Mouse (Mus musculus) frontal cortex, postnatal 10 days (tissue): ENCODE measurements around the gene Rnf10.
A peak's percentile ranks its signal among the peaks of the same experiment; 100 is the strongest.
"Not testable (repeated sequence)": the region's sequence is repeated elsewhere in the genome, so short reads cannot be mapped to it uniquely, and the experiment has no call there.

Experiments used
- DNase-seq, 2 experiments: peaks; one replicate each; pipeline ENCODE4 v3.0.0; 2022; ENCODE audit warnings: low spot score in 2 of 2, mixed read lengths in 1 of 2

The Rnf10 gene

DNA sequence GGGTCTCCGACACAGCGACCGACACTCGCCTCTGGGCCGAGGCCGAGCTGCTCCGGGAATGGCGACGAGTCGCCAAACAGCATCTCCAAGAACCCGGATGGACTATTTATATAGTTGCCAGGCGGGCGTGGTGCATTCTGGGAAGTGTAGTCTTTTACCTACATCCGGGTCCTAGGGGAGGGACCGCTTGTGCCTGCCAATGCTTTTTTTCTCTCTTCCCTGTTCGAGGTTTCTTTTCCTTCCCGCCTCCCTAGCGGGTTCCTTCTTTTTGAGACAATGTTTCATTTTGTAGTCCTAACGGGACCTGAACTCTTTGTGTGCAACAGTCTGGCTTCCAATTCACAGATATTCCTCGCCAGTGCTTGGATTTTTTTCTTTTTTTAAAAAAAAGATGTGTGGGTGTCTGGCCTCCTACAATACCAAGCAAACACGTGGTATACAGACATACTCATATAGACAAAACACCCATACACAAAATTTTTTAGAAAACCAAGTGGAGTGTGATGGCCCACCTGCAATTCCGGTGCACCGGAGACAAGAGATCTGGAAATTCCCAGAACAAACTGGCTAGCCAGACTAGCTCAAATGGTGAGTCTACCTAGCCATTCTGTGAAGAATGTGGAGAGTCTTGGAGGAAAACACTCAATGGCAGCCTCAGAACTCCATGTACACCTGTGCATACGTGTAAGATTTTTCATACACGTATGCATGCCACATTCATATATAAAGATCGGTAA is at the start of gene Rnf10:
TSS of gene Rnf10 (minus strand) at position 87 of the 737 bp plus-strand sequence.
- peak; percentile 96 to 97 for DNase-seq

DNA sequence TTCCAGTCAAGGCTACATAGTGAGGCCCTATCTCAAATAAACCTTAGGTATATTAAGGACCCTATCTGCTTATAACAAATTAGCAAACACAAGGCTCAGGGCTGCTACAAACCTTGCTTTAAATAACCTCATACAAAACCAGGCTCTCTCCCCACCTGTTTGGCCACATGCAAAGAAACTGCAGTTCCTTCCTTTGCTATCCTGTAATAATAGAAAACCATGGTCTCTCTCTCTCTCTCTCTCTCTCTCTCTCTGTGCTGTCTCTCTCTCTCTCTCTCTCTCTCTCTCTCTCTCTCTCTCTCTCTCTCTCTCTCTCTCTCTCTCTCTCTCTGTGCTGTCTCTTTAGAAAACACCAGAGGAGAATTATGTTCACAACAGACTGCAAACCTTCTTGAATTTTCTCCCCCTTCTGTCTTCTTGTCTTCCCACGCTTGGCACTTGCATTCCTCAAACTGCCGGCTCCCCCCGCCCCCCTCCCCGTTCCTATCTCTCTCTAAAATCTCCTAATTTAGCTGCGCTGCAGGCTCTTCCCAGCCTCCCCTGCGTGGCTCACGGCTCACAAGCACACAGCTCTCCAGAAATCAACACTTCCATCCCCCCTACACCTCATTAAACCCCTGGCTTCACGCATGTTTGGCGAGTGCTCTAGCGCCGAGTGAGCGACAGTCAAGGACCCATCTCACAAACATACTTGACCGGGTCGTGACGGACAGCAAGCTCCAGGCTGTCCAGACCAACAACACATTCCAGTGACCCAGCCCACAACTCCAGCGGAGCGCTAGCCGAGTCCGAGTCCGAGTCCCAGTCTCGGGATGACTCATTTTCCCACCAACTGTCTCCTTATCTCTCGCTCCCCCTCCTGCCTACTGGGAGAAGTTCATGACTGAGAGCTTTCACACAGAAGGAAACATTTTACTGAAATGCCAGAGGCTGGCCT is 46.6 kb upstream of the Rnf10 start:
- DNase-seq, result peak; percentile 63 to 75

DNA sequence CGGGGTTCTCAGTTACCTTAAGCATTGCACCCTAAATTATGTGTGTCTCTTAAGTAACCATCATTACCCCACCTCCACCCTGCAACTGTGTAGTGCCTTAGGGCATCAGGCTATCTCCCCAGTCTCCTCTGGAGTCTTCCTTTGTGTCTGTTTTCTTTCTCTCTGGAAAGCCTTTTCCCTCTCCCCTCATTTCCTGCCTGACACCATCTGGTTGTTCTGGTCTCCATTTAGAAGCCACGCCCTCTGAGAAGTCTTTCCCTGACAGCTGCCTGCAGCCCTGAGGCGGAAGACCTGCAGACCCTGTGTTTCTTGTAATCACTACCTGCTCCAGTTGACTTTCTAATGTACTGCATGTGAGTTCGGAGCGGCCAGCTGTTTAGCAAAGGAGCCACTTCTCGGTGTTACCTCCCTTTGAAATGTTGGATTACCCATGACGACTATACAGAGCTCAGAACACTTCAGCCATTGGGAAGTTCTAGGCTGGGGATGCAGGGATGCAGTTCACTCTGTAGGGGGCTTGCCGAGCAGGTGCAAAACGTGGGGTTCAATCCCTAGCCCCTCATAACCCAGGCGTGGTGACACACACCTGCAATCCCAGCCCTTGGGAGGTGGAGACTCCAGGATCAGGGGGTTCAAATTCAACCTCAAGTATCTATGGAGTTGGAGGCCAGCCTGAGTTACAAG is 45.1 kb upstream of the Rnf10 start:
- no peak for DNase-seq

DNA sequence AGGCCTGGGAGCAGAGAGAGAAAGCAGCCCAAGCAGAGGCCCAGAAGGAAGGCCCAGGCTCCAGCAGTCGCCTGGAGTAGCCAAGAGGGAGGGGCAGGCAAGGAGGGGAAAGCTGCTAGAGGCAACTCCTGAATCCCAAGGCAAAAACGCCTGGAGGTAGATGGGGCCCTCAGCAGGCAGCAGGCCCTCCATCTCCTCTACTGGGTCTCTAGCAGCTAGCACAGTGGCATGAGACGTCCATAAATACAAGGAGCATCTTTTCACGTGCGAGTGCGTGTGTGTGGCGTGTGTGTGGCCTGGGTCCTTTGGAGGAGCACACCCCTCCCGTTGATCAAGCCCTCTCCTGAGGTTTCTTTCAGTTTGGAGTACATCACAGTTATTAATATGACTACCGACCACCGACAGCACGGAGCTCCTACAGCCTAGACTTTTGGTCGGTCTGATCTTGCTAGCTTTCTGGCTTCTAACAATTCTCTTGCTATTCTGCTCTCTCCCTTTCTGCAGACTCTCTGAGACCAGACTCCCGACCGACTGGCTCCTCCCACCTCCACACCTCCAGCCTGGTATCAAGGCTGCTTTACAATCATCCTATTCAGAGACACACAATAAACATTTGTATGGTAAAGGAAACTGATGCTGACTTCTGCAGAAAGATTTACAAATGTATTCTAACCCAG is 44.4 kb upstream of the Rnf10 start:
- DNase-seq, result no peak

DNA sequence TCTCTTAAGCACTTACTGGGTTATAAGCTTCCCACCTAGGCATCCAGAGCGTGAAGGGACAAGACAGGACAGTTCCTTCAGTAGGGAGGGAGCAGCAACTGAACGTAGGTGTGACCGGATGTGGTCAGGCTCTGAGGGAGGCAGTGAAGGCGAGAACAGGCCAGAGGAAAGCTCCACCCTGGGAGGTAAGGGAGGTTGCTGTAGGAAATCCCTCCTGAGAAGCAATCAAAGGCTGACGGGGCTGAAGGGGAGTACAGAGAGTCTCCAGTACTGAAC is 40.9 kb upstream of the Rnf10 start:
- DNase-seq, result no peak

DNA sequence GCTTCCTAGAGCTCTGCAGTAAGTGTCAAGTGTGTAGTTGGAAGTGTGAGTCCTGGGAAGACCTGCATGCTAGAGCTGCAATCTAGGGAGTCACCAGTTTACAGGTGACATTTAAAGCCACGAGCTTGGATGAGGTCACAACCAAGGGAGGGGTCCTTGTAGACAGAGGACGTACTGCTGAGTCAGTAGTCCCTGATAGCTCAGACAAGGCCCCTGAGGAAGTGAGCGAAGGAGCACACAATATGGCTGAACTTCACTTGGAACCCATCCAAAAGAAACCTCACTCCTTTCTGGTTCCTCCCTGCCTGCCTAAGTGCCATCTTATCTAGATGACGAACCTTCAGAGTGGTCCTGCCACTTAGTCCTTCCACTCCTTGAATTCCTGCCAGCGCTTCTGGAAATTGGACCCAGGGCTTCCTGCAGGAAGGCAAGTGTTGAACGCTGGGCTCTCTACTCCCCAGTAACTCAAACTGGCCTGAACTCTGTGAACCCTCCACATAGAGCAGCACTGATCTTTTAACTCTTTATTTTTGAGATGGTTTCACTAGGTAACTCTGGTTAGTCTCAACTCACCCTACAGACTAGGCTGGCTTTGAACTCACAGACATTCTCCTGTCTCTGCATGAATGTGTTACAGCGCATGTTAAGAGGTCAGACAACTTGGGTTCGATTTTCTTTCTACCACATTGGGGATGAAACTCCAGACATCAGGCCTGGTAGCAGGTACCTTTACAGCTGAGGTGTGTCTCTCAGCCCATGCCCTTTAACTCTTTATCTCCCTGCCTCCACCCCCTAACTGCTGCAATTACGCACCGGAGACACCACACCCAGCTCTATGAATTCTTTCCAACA is 40.3 kb upstream of the Rnf10 start:
- DNase-seq, result no peak

DNA sequence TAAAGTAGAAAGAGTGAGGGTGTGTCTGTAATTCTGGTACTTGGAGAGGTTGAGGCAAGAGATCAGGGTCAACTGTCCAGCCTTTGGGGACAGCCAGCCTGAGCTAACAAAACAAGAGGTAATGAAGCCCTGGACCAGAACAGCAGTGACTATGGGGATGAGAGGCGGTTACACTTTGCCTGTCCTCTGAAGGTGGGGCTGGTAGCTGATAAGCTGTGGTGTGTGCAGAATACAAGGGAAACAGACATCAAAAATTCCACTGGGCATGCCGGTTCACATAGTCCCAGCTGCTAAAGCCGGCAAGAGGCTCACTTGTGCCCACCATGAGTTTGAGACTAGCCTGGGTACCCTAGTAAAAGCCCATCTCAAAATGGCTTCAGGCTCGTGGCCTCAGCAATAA is 39.7 kb upstream of the Rnf10 start:
- no peak for DNase-seq

DNA sequence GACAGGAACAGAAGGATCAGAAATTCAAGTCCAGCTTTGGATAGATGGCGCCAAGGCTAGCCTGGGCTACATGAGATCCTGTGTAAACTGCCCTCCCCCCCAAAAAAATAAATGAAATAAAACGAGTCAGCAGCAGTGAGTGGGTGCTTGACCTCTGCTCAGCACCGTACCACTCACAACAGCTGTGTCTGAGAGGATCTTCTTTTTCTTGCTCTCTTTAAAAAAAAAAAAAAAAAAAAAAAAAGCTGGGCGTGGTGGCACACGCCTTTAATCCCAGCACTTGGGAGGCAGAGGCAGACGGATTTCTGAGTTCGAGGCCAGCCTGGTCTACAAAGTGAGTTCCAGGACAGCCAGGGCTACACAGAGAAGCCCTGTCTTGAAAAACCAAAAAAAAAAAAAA is 29.5 kb upstream of the Rnf10 start:
- not testable (repeated sequence) for DNase-seq

DNA sequence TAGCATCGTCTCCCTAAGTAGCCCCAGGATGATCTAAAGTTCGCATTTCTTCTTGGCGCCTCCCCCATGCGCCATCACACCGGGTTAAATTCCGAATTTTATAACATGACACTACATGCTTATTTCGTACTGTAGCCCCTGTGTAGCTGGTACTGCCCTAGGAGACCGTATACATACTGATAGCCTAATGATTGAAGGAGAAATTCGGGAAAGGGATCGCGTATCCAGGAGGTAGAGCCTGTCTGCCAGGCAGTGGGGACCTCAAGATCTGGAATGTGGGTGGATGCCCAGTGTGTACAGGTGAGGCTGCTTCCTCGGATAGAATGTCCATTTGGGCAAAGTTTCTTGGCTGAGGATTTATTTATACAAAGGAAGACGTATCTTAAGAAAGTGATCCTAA is 28.9 kb upstream of the Rnf10 start:
- no peak for DNase-seq

DNA sequence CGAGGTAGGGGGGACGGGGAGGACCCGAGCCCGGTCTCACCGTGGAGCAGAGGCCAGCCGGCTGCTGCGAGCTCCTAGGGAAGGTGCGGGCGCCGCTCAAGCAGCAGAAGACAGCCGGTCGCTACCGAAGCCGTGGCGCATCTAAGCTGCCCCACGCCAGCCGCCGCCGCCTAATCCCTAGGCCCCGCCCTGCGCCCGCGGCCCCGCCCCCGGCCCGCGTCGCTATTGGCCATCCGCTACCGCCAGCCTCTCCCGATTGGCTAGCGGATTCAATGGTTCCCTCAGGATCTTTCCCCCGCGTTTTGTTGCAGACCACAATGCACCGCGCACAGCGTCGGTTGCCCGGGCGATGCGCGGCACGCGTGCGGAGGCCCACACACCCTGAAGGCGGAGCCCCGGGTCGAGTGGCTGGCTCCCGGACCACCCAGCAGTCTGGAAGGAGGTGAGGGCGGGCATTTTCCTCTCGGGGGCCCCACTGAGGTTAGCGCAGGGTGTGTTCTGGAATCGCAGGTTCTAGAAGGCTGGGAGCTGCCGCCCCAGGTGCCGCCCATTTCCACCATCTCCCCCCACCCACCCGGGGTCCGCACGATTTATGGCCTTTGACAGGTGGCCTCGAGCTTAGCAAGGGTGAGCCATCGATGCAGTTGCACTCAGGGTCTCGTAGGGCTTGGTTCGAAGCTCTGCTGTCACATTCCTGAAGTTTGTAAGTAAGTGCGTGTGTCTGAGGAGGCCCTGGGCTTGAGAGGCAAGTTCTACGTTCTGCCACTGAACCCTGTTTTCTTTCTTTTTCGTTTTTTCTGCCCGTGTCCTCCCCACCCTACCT is 28.3 kb upstream of the Rnf10 start, which contains the start of gene Dynll1:
TSS of gene Dynll1 (minus strand) at position 208 of the 823 bp plus-strand sequence.
- DNase-seq, result peak; percentile 97 to 100

DNA sequence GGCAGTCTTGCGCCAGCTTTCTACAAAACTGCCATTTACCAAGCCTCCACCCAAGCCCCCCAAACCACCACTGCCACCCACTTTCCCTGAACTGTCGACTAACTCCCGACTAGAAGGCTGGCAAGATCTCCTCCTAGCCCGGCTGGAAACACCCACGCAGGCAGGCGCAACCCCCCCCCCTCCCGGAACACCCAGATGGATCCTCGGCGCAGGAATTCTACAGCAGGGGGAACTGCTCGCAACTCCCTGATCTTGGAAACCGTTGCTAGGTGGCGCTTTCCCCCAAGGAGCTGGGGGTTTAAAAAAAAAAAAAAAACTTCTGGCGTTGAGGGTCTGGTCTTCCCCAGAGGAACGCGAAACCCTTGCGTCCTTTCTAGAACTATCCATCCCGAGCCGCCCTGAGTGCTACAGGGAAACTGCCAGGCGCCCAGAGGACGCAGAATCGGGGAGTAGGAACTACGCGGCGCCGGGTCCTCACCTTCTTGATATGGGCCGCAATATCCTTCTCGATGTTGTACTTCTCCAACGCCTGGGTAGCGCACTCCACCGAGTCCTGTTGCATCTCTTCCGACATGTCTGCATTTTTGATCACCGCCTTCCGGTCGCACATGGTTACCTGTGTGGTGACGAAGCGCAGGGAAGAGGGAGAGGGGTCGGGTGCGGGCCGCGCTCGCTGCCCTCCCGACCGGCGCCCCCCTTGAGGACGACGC is 27.5 kb upstream of the Rnf10 start:
- DNase-seq, result peak in 1 of 2 experiments; percentile 58

DNA sequence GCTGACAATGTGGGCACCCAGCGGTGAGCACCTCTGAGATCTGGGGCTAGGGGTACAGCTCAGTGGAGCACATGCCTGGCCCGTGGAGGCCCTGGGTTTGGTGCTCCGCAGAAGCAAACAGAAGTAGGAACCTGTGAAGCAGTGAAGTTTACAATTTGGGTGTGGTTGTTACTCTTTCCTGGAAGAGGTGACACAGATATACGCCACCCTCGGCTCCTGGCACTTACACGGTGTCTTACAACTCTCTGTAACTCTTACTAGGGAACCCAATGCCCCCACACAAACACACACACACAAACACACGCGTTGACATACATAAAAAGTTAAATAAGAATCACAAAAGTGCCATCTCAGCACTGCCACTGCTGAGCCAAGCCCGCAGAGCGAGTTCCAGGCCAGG is 23.6 kb upstream of the Rnf10 start:
- no peak for DNase-seq

DNA sequence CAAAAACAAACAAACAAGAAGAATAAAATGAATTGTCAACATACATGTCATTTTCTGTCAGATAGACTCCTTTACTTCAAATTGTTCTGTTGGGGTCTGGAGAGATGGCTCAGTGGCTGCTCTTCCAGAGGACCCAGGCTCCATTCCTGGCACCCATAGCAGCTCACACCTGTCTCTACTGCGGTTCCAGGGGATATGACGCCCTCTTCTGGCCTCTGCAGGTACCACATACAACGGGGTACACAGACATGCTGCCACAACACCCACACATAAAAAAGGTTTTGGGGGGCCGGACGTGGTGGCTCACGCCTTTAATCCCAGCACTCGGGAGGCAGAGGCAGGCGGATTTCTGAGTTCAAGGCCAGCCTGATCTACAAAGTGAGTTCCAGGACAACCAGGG is 21.5 kb upstream of the Rnf10 start:
- DNase-seq, result no peak

DNA sequence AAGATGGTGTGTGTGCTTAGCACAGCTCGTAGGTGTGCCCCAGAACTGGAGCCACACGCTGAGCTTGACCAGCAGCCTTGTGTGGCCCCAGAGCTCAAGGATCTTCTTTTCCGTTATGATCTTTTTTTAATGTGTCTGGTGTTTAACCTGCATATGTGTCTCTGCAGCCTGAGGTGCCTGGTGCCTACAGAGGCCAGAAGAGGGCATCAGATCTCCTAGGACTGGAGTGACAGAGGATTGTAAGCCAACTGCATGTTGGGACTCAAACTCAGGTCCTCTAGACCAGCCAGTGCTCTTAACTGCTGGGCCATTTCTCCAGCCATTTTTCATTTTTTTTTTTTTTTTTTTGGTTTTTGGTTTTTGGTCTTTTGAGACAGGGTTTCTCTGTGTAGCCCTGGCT is 12.0 kb upstream of the Rnf10 start:
- no peak for DNase-seq

DNA sequence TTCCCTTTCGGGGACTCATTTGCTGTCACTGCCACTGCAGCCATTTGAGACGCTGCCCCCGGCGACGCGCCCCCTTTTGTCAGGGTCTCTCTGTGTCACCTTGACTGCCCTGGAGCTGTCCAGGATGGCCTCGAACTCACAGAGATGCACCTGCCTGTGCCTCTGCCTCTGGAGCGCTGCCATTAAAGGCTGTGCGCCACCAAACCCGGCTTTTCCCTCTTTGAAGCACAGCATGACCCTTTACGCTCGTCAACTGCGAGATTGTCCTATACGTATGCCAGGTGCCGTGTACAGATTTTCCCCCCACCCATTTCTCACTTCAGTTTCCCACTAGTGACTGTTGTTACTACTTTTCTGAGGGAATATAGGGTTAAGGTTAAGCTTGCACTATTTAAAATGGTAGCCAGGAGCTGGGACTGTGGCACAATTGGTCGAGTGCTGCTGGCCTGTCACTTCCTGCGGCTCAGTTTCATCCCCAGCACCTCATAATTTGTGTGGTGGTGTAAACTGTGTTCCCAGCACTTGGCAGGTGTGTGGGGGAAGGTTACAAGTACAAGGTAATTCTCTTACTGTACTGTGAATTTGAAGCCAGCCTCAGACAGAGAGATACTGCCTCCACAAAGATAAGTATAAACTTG is 7.5 kb upstream of the Rnf10 start:
- DNase-seq, result no peak

DNA sequence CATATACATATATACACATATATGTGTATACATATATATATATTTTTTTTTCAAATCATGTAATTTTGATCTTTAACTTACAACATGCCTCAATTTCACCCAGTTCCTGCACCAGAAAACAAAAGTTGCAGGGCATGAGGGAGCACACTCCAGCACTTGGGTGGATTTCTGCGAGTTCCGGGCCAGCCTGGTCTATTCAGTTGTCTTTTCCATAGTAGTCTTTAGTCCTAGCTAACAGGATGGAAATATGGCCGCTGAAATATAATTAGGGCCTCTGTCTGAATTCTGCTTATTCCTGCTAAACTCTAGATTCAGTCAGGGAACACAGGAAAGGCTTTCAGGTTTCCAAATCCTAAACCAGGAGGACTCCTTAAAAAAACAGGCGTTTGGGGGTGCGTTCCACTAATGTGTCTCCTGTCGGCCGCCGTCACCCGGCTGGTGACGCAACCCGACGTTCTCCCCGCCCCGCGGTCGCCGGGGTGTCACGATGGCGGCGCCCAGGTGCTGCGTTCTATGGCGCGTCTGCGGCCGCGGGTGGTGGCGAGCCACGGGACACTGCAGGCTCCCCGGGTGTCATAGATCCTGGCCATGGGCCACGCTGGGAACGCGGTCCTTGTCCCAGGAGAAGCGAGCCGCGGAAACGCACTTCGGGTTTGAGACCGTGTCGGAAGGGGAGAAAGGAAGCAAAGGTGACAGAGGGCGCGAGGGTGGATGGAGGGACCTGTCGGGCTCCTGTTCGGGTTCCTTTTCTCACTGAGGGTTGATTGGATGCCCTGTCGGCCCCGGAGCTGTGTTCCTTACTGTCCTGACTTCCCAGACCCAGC is 6.7 kb upstream of the Rnf10 start, which contains the start of gene Coq5:
TSS of gene Coq5 (plus strand) at position 441 of the 824 bp plus-strand sequence.
- peak; percentile 78 to 81 for DNase-seq

DNA sequence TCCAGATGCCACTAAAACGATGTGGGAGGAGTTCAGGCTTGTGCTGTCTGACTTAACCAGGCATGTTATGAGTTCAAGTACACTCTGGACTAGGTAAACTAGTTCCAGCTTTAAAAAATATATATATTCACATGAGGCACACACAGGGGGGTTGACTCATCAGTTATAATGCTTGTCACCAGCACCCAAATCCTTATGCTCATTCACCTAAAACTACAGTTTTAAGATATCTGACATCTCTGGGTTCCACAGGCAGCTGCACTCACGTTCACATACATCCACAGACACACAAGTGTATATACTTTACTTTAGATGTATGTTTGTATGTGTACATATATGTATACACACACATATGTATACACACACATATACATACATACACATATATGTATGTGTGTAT is 6.1 kb upstream of the Rnf10 start:
- no peak for DNase-seq

DNA sequence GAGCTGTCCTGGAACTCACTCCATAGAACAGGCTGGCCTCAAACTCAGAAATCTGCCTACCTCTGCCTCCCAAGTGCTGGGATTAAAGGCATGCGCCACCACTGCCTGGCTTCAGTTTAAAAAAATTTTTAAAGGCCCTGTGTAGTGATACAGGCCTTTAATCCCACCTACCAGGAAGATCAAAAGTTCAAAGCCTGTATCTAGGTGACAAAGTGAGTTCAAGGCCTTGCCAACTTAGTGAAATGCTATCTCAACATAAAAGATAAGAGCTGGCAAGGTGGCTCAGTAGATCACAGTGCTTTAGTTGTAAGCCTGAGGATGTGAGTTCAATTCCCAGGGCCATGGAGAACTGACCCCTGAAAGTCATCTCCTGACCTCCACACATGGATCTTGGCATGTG is 5.4 kb upstream of the Rnf10 start:
- no peak for DNase-seq
